Mouse (Mus musculus): ENCODE measurements around the gene Hoxb9.

DNA sequence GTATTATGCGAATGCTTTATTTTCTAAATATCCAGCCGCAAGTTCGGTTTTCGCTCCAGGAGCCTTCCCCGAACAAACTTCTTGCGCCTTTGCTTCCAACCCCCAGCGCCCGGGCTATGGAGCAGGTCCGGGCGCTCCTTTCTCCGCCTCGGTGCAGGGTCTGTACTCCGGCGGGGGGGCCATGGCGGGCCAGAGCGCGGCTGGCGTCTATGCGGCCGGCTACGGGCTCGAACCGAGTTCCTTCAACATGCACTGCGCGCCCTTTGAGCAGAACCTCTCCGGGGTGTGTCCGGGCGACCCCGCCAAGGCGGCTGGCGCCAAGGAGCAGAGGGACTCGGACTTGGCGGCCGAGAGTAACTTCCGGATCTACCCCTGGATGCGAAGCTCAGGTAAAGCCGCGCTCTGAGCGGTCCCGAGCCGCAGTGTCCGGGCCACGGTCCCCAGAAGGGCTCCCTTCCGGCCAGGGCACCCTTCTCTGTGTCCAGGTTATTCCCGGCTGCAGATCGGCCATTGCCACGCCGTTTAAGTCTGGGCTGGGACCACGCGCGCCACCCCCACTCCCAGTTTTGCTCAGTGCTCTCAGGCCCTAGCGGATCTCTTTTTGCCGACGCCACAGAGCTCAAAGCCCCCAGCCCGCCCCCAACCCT is 15.6 kb downstream of the Hoxb9 start:
- TF ChIP-seq POU5F1 (IDR thresholded peaks at IDR 0.05; ENCODE audit: borderline replicate concordance, low read length) (no peak), CTCF (conservative IDR thresholded peaks at IDR 0.05; ENCODE audit: low read length) (no peak), NANOG (IDR thresholded peaks at IDR 0.05; ENCODE audit: borderline replicate concordance, low read length) (no peak)

All from E14TG2a.4 (cell line).